Mouse (Mus musculus) liver, adult 2 months (tissue): ENCODE measurements around the gene Dok3.

Experiments
- CTCF ChIP-seq: fragments of 200-500 bp; IDR thresholded peaks from 2 replicates; pipeline ENCODE4 v1.5.1; 2011; ENCODE audit warnings: low read depth, low read length, control low read depth
- POLR2A ChIP-seq: fragments of 200-500 bp; IDR thresholded peaks from 2 replicates; pipeline ENCODE4 v1.6.1; 2011; ENCODE audit warnings: low read length, control low read depth; ENCODE audit not compliant: insufficient read depth; ENCODE audit errors: extremely low read depth

DNA sequence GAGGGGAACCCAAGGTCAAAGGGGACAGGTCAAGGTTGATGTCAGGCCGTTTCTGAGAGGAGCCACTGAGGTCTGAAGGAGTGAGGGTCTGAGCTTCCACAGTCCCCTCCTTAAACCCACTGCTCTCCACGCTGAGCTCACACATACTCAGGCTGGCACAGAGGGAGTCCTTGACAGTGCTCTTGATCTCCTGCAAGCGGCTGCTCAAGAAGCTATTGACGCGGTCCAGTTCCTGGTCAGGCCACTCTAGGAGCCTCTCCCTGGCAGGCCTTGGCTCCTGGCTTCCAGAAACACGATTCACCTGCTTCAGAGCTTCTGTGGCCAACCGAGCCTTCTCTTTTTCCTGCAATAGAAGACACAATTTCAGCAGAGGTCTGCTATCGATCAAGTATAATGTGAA, 14.4 kb upstream of the Dok3 start:
- TF ChIP-seq CTCF (no peak), POLR2A (no peak)
